Mouse (Mus musculus) retina, embryonic 14.5 days (tissue): Measurements from ENCODE around the gene Pde4b.

Source experiments
- DNase-seq: peaks from one replicate; pipeline ENCODE4 v3.0.0-alpha.2; 2015; ENCODE audit warnings: low spot score

Pde4b gene

GRCm38 (mm10) chr4:102612596-102612995 is 525.3 kb downstream of the Pde4b start:
- DNase-seq, result no peak

GRCm38 (mm10) chr4:102617774-102618173 is 530.4 kb downstream of the Pde4b start:
- DNase-seq, result no peak

- DNase-seq, result no peak
Observed at GRCm38 (mm10) chr4:102618609-102619008, 531.3 kb downstream of the Pde4b start.

GRCm38 (mm10) chr4:102620179-102620910 is 533.0 kb downstream of the Pde4b start:
- DNase-seq, result no peak

- no peak for DNase-seq
Observed at GRCm38 (mm10) chr4:102621120-102621519, 533.8 kb downstream of the Pde4b start.

GRCm38 (mm10) chr4:102622977-102623376 is 535.6 kb downstream of the Pde4b start:
- DNase-seq, result no peak

- DNase-seq, result no peak
Observed at GRCm38 (mm10) chr4:102623789-102624611, 536.7 kb downstream of the Pde4b start.

GRCm38 (mm10) chr4:102624937-102625336 is 537.6 kb downstream of the Pde4b start:
- no peak for DNase-seq

GRCm38 (mm10) chr4:102627799-102628198 is 540.5 kb downstream of the Pde4b start:
- DNase-seq, result no peak

- DNase-seq, result no peak
Observed at GRCm38 (mm10) chr4:102629621-102630020, 542.3 kb downstream of the Pde4b start.

- DNase-seq, result no peak
Observed at GRCm38 (mm10) chr4:102630261-102630660, 542.9 kb downstream of the Pde4b start.

- DNase-seq, result no peak
Observed at GRCm38 (mm10) chr4:102631624-102632023, 544.3 kb downstream of the Pde4b start.

- no peak for DNase-seq
Observed at GRCm38 (mm10) chr4:102633241-102633640, 545.9 kb downstream of the Pde4b start.

- no peak for DNase-seq
Observed at GRCm38 (mm10) chr4:102635258-102635657, 547.9 kb downstream of the Pde4b start.

- no peak for DNase-seq
Observed at GRCm38 (mm10) chr4:102635944-102636343, 548.6 kb downstream of the Pde4b start.

GRCm38 (mm10) chr4:102637348-102637910 is 550.1 kb downstream of the Pde4b start:
- DNase-seq, result no peak

- DNase-seq, result no peak
Observed at GRCm38 (mm10) chr4:102640942-102641341, 553.6 kb downstream of the Pde4b start.

- DNase-seq, result no peak
Observed at GRCm38 (mm10) chr4:102644062-102644461, 556.7 kb downstream of the Pde4b start.

GRCm38 (mm10) chr4:102647056-102647455 is 559.7 kb downstream of the Pde4b start:
- no peak for DNase-seq

- no peak for DNase-seq
Observed at GRCm38 (mm10) chr4:102655331-102655730, 568.0 kb downstream of the Pde4b start.

GRCm38 (mm10) chr4:102656494-102657036 is 569.2 kb downstream of the Pde4b start:
- DNase-seq, result peak; percentile 82
